Mouse (Mus musculus) liver, embryonic 14.5 days (tissue): ENCODE measurements at regions not wholly inside any gene's neighbourhood (a gene's known extent, or its start where the extent isn't known, plus 50 kb on each side); places are given as distances from the start of the nearest gene placed in this dataset.

Experiments
- ATAC-seq: fragments of 200-750 bp; cut with Nextera tagmentation; 2 replicates; pipeline ENCODE4 v1.8.0; 2017; ENCODE audit warnings: moderate number of reproducible peaks, mild to moderate bottlenecking, moderate library complexity; ENCODE audit not compliant: insufficient read depth
- DNase-seq, 3 experiments: peaks; one replicate each; pipeline ENCODE4 v3.0.0-alpha.2; 2012 to 2013; ENCODE audit warnings: low read depth in 3 of 3, low spot score in 3 of 3
- H3K27ac ChIP-seq: fragments of 300-500 bp; sonication (generic); 2 replicates; pipeline ENCODE4 v1.5.1; 2014; ENCODE audit warnings: moderate library complexity, mild to moderate bottlenecking, control low read depth, inconsistent platforms
- H3K27me3 ChIP-seq: fragments of 300-500 bp; sonication (generic); 2 replicates; pipeline ENCODE4 v1.6.1; 2014; ENCODE audit warnings: mild to moderate bottlenecking, low read length, moderate library complexity; ENCODE audit not compliant: control insufficient read depth, insufficient read depth
- H3K36me3 ChIP-seq: fragments of 300-500 bp; sonication (generic); replicated peaks from 2 replicates; pipeline ENCODE4 v1.6.1; 2014; ENCODE audit warnings: low read depth; ENCODE audit not compliant: control insufficient read depth, insufficient read depth
- H3K4me1 ChIP-seq, 2 experiments: fragments of 200-500 bp in 1 of 2; fragments of 300-500 bp in 1 of 2; sonication (generic) in 1 of 2; replicated peaks; 2 replicates each; pipeline ENCODE4 v1.6.1; 2012 to 2014; ENCODE audit warnings: antibody characterized with exemption in 1 of 2, inconsistent platforms in 1 of 2, low read length in 1 of 2; ENCODE audit not compliant: control insufficient read depth in 2 of 2, insufficient read depth in 2 of 2
- H3K4me2 ChIP-seq: fragments of 300-500 bp; sonication (generic); 2 replicates; pipeline ENCODE4 v1.6.1; 2014; ENCODE audit warnings: low read depth, mild to moderate bottlenecking, control low read depth, moderate library complexity
- H3K4me3 ChIP-seq, 2 experiments: fragments of 200-500 bp in 1 of 2; fragments of 300-500 bp in 1 of 2; sonication (generic) in 1 of 2; 2 replicates each; pipeline ENCODE4 v1.5.1; 2012 to 2014; ENCODE audit warnings: low read depth in 2 of 2, low read length in 2 of 2, mild to moderate bottlenecking in 2 of 2, control low read depth in 1 of 2, inconsistent platforms in 1 of 2, moderate library complexity in 1 of 2; ENCODE audit not compliant: insufficient read depth in 1 of 2
- H3K9ac ChIP-seq: fragments of 300-500 bp; sonication (generic); replicated peaks from 2 replicates; pipeline ENCODE4 v1.6.1; 2014; ENCODE audit warnings: mild to moderate bottlenecking, control low read depth, moderate library complexity
- H3K9me3 ChIP-seq: fragments of 300-500 bp; sonication (generic); 2 replicates; pipeline ENCODE4 v1.6.1; 2016; ENCODE audit warnings: low read length, mixed read lengths; ENCODE audit not compliant: control insufficient read depth
- CTCF ChIP-seq: IDR thresholded peaks from 2 replicates; pipeline ENCODE4 v1.5.1; 2016; ENCODE audit warnings: antibody characterized with exemption, low read depth, control low read depth
- EP300 ChIP-seq: IDR thresholded peaks from 2 replicates; pipeline ENCODE4 v1.6.1; 2016; ENCODE audit warnings: antibody characterized with exemption, low read depth
- WGBS: fragments of 180-500 bp; shearing (Covaris S2); extraction: QIAGEN DNeasy Blood & Tissue Kit; methylation state at CpG from one replicate; pipeline ENCODE4 v1.1.7; 2014; ENCODE audit not compliant: insufficient replicate concordance; 5-methylcytosine and 5-hydroxymethylcytosine counted together

DNA sequence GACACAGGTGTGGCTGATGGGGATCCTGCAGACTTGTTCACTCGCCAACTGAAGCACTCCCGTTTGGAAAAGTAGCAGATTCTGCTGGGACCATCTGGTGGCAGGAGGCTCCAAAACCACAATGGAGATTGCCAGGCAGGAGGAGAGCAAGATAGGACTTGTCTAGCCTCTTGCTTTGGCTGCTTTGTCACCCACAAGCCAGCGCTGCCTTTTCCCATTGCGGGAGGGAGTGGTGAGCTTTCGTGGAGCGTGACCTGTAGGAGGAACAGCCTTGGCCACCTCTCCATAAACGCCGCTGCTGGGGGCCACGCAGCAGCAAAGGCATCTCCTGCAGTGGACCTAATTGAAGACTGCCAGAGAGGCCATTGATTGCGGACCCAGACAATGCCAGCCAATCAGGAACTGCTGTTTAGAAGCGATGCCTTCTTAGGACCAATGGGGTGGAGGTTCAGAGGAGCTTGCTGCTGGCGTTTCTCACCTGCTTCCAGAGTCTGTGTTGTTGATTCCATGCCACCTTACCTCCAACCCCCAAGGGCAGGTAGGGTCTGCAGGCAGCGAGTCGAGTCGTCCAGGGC is 70.3 kb downstream of the Gadd45g start:
- ATAC-seq: no peak
- DNase-seq: no peak
- Histone ChIP-seq H3K27me3 (no peaks in the 10 kb centered on the region), H3K4me1 (peaks cover 0 to 5% of the 10 kb centered on the region in 2 experiments; a peak in 1 of 4 replicates), H3K9ac (no peak overlapping the region), H3K4me3 (no peak overlapping the region), H3K36me3 (no peaks in the 10 kb centered on the region), H3K4me2 (no peak overlapping the region), H3K27ac (no peak overlapping the region), H3K9me3 (no peaks in the 10 kb centered on the region)
- 39% methylated on average over 15 of the region's 15 CpGs for WGBS
- TF ChIP-seq EP300 (no peak), CTCF (no peak)

DNA sequence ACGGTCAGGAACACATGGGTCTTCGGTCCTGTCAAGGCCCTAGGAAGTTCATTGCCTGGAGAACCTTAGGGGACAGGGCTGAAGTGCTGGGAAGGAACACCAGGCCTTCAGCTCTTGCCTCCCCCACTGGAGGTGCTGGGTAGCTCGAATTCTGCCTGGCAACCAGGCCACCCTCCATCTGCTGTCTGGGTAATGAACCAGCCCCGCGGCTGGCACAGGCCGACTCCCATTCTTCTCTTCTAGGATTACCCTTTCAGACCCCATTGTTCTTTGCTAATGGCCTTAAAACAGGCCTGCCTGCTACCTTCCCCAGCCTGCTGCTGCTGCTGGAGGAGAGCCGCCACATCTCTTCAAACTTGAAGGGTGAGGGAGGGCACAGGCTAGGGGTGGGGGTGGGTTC is 71.2 kb downstream of the Gadd45g start:
- Histone ChIP-seq H3K4me3 (no peak overlapping the region), H3K36me3 (no peaks in the 10 kb centered on the region), H3K4me2 (no peak overlapping the region), H3K4me1 (0 out of 4 replicates have a peak, but pooled peaks cover 0 to 2% of the 10 kb centered on the region in 2 experiments), H3K9ac (no peak overlapping the region), H3K27me3 (no peaks in the 10 kb centered on the region), H3K9me3 (no peaks in the 10 kb centered on the region), H3K27ac (no peak overlapping the region)
- ATAC-seq (no peak), DNase-seq (no peak)
- no peak for TF ChIP-seq CTCF
- TF ChIP-seq EP300: no peak
- 54% methylated on average over 7 of the region's 7 CpGs for WGBS

DNA sequence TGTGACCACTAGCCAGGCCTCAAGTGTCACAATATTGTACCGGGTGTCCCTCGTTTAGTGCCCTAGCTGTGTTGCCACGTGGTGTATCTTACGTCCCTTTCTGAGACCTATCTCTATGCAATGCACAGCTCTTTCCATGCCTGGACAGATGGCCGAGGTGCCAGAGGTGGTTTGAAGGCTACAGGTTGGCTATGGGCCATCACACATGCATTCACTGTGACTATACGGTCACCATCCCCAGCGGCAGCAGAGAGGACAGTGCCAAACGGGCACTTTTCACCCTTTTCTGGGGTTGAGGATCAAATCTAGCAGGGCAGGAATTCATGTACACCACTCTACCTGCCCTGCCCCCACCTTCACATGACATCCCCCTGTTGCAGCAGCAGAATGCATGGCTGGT is 71.6 kb downstream of the Gadd45g start:
- no peak for DNase-seq
- Histone ChIP-seq H3K27me3 (no peaks in the 10 kb centered on the region), H3K27ac (no peak overlapping the region), H3K9me3 (no peaks in the 10 kb centered on the region), H3K4me3 (no peak overlapping the region), H3K4me1 (0 out of 4 replicates have a peak, but pooled peaks cover 0 to 2% of the 10 kb centered on the region in 2 experiments), H3K9ac (no peak overlapping the region), H3K4me2 (no peak overlapping the region), H3K36me3 (no peaks in the 10 kb centered on the region)
- no peak for ATAC-seq
- TF ChIP-seq CTCF: no peak
- TF ChIP-seq EP300: no peak
- 61% methylated on average over 8 of the region's 8 CpGs for WGBS

DNA sequence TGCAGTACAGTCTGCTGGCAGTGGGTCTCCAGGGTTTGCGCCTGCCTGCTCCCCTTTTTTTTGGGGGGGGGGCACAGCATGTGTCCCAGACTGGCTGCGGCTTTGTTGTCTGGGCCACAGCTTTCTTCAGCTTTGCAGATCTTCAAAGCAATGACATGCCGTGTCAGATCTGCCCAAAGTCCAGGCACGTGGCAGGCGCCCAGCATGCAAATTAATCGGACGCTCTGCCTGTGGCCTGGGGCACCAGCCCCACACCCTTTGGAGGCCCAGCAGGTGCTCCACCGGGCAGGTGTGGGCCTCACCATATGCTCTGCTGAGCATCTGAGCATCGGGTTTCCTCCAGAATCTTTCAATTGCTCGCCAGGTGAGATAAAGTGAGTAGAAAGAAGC is 72.3 kb downstream of the Gadd45g start:
- whole genome bisulfite sequencing: 43% methylated on average over 10 of the region's 10 CpGs
- H3K4me2 ChIP-seq: no peak overlapping the region
- no peaks in the 10 kb centered on the region for H3K27me3 ChIP-seq
- H3K4me3 ChIP-seq: no peak overlapping the region
- H3K4me1 ChIP-seq: 0 out of 4 replicates have a peak, but pooled peaks cover 0 to 2% of the 10 kb centered on the region in 2 experiments
- H3K36me3 ChIP-seq: no peaks in the 10 kb centered on the region
- H3K27ac ChIP-seq: no peak overlapping the region
- DNase-seq: no peak
- H3K9ac ChIP-seq: no peak overlapping the region
- TF ChIP-seq EP300: no peak
- TF ChIP-seq CTCF: no peak
- no peaks in the 10 kb centered on the region for H3K9me3 ChIP-seq
- no peak for ATAC-seq

DNA sequence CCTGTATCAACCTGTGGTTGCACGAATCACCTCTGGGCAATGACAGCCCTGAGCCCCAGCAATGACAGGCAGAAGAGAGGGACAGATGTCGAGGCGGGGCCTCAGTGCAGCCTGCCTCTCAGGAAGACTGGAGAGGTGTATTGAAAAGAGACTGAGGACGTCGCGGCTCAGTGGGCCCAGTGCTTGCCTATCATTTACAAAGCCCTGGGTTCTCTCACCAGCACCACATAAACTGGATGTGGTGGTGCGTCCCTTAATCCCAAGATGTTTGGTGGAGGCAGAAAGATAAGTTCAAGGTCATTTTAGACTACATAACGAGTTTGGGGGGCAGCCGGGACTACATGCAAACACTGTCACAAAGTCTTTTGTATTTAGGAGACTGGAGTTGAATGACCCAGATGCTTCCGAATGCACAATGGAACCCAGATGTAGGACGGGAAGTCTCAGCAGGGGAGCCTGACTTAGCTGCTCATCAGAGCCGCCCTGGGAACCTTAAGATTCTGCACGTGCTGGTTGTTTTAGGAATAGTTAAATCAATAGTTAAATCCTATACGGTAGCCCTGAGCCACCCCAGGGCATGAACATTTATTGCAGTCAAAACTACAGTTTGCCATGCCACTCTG is 72.8 kb downstream of the Gadd45g start:
- TF ChIP-seq CTCF: no peak
- TF ChIP-seq EP300: no peak

More for the DNA sequence above, 72.8 kb downstream of the Gadd45g start:
- ATAC-seq (no peak), DNase-seq (no peak)
- H3K9ac ChIP-seq: no peak overlapping the region
- H3K4me2 ChIP-seq: no peak overlapping the region
- no peak overlapping the region for H3K27ac ChIP-seq
- WGBS: 50% methylated on average over 14 of the region's 14 CpGs
- H3K36me3 ChIP-seq: no peaks in the 10 kb centered on the region
- H3K9me3 ChIP-seq: no peaks in the 10 kb centered on the region
- no peak overlapping the region for H3K4me3 ChIP-seq
- no peaks in the 10 kb centered on the region for H3K27me3 ChIP-seq
- 0 out of 4 replicates have a peak, but pooled peaks cover 0 to 2% of the 10 kb centered on the region in 2 experiments for H3K4me1 ChIP-seq
